Mouse (Mus musculus): ENCODE results near the gene Olfr27.

Olfr27 gene

GRCm38 (mm10) chr9:39127831-39128230 lies at the start of gene Olfr27:
TSS of gene Olfr27 (plus strand) at chr9:39128131.
- no peak for DNase-seq

- no peak for DNase-seq
These were observed 49.1 kb upstream of the Olfr27 start, which contains the start of gene Olfr938 for GRCm38 (mm10) chr9:39078787-39079186. TSS of gene Olfr938 (minus strand) at chr9:39078887.

GRCm38 (mm10) chr9:39127326-39127725 lies 605 bp upstream of the Olfr27 start:
- no peak for DNase-seq

GRCm38 (mm10) chr9:39152401-39152800 lies 24.5 kb downstream of the Olfr27 start:
- DNase-seq: no peak

GRCm38 (mm10) chr9:39166004-39166403 lies 38.1 kb downstream of the Olfr27 start, which contains the start of gene Olfr943:
TSS of gene Olfr943 (plus strand) at chr9:39166304.
- DNase-seq: no peak

Data from cerebellum, adult 11 months (tissue).